Mouse (Mus musculus) heart, adult 10 weeks (tissue): ENCODE results near the gene Myog. TPM values are rescaled to one million over a fixed set of nuclear protein-coding genes. Genes with fewer than 3 reads are reported as not detected.

Experiments
- polyA plus RNA-seq: library from polyadenylated mRNA; stranded (reverse); fragments of 350-450 nt; fragmentation: Illumina TruSeq; extraction: RNeasy Lipid Tissue Mini Kit (QIAGEN cat#74804); gene quantifications from one replicate; pipeline ENCODE4 v1.2.3, GENCODE M21; 2014; ENCODE audit warnings: low read depth, low replicate concordance

Myog gene
- not detected for polyA plus RNA-seq

DNA sequence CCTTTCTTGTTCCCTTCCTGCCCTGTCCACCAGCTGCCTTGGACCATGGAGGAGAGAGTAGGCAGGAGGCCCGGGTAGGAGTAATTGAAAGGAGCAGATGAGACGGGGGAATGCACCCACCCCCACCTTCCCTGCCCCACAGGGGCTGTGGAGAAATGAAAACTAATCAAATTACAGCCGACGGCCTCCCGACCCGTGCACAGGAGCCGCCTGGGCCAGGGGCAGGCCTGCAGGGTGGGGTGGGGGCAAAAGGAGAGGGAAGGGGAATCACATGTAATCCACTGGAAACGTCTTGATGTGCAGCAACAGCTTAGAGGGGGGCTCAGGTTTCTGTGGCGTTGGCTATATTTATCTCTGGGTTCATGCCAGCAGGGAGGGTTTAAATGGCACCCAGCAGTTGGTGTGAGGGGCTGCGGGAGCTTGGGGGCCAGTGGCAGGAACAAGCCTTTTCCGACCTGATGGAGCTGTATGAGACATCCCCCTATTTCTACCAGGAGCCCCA is at the start of gene Myog:
TSS of gene Myog (plus strand) at position 392 of the 502 bp plus-strand sequence.

DNA sequence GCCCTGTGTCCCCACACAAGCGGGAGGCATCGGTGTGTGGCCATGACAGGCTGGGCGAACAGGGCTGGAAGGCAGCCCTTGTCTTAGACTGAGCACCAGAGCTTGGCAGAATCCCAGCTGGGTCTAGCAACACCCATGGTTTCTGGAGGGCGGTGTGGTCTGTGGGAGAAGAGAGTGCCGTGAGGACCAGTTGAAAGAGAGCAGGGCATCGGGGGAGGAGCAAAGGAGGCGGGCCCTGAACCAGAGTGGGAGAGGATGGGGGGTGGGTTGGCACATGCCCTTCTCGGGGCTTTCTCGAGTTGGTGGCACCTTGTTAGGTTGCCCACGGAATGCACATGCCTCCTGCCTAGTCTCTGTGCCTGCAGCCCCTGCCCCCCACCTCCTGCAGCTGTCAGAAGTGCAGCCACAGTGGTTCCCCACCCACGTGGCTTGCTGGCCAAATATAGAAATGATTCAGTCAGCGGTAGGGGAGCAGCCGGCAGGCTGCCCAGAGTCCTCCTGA is 43.0 kb downstream of the Myog start, which contains the start of gene Ppfia4:
TSS of gene Ppfia4 (minus strand) at position 159 of the 502 bp plus-strand sequence.

Other genes starting within 250 kb of the Myog start
- 43.7 TPM for gene Btg2, start 210.9 kb upstream of the Myog start, polyA plus RNA-seq
- gene Chit1, start 178.7 kb upstream of the Myog start, polyA plus RNA-seq = not detected
- gene Chil1, start 107.8 kb upstream of the Myog start, polyA plus RNA-seq = 0.71 TPM
- not detected for gene Mybph, start 96.5 kb upstream of the Myog start, polyA plus RNA-seq
- 9.8 TPM for gene Adora1, start 54.6 kb upstream of the Myog start, polyA plus RNA-seq
- gene Ppfia4, start 42.9 kb downstream of the Myog start, polyA plus RNA-seq = 1.8 TPM
- 14.8 TPM for gene Tmem183a, start 72.0 kb downstream of the Myog start, polyA plus RNA-seq
- gene 4933406M09Rik, start 96.0 kb downstream of the Myog start, polyA plus RNA-seq = not detected
- 30.1 TPM for gene Cyb5r1, start 115.6 kb downstream of the Myog start, polyA plus RNA-seq
- gene Adipor1, start 125.4 kb downstream of the Myog start, polyA plus RNA-seq = 114 TPM
- 21.7 TPM for gene Klhl12, start 165.5 kb downstream of the Myog start, polyA plus RNA-seq
- gene Rabif, start 204.7 kb downstream of the Myog start, polyA plus RNA-seq = 11.0 TPM